Mouse (Mus musculus) heart, embryonic 13.5 days (tissue): Measurements from ENCODE around the gene Fbxo42. TPM values are rescaled to one million over a fixed set of nuclear protein-coding genes. Genes with fewer than 3 reads are reported as not detected.

Experiments
- ATAC-seq: fragments of 200-750 bp; cut with Nextera tagmentation; 2 replicates; pipeline ENCODE4 v1.8.0; 2017; ENCODE audit warnings: moderate TSS enrichment; ENCODE audit not compliant: insufficient number of reproducible peaks, low FRiP score, low TSS enrichment; ENCODE audit errors: extremely low read depth
- H3K27ac ChIP-seq: fragments of 300-500 bp; sonication (generic); replicated peaks from 2 replicates; pipeline ENCODE4 v1.5.1; 2015; ENCODE audit warnings: moderate library complexity, mild to moderate bottlenecking, inconsistent platforms
- H3K27me3 ChIP-seq: fragments of 300-500 bp; sonication (generic); replicated peaks from 2 replicates; pipeline ENCODE4 v1.6.1; 2015; ENCODE audit warnings: mild to moderate bottlenecking, inconsistent platforms
- H3K36me3 ChIP-seq: fragments of 300-500 bp; sonication (generic); 2 replicates; pipeline ENCODE4 v1.6.1; 2015; ENCODE audit warnings: mild to moderate bottlenecking, inconsistent platforms
- H3K4me1 ChIP-seq: fragments of 300-500 bp; sonication (generic); 2 replicates; pipeline ENCODE4 v1.6.1; 2015; ENCODE audit warnings: inconsistent platforms
- H3K4me2 ChIP-seq: fragments of 300-500 bp; sonication (generic); 2 replicates; pipeline ENCODE4 v1.6.1; 2015; ENCODE audit warnings: inconsistent platforms, mild to moderate bottlenecking, moderate library complexity
- H3K4me3 ChIP-seq: fragments of 300-500 bp; sonication (generic); 2 replicates; pipeline ENCODE4 v1.5.1; 2015; ENCODE audit warnings: moderate library complexity, mild to moderate bottlenecking, inconsistent platforms
- H3K9ac ChIP-seq: fragments of 300-500 bp; sonication (generic); 2 replicates; pipeline ENCODE4 v1.6.1; 2015; ENCODE audit warnings: inconsistent platforms, mild to moderate bottlenecking, moderate library complexity
- H3K9me3 ChIP-seq: fragments of 300-500 bp; sonication (generic); 2 replicates; pipeline ENCODE4 v1.6.1; 2016; ENCODE audit warnings: inconsistent platforms
- WGBS: fragments of 180-500 bp; shearing (Covaris S2); methylation state at CpG from one replicate; pipeline ENCODE4 v1.1.7; 2015; ENCODE audit warnings: mixed read lengths; 5-methylcytosine and 5-hydroxymethylcytosine counted together
- polyA plus RNA-seq: library from polyadenylated mRNA; unstranded; fragments of >200 nt; fragmentation: Nextera tagmentation; extraction: Ambion mirVana; gene quantifications from 2 replicates; pipeline ENCODE4 v1.2.1, GENCODE M21; 2015

Fbxo42 gene
- polyA plus RNA-seq, 1 experiment from 2014 or later = 14.2 TPM

DNA sequence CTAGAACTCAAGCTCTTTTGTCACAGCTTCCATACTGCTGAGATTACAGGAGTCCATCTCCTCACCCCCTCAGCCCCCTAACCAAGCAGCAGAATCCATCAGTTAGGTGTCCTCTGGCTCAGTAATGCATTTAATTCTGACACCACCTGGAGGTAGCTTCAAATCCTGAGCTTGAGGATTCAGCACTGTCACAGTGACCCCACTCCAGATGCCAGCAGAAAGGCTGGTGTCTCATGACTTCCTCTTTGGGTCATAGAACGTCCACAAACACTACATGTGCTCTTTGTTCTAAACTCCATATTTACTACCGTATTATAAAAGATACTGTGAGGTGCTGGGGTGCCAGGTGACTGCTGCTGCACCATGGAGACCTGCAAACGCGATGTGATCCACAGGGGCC lies 9.8 kb downstream of the Fbxo42 start:
- 72% methylated on average over 4 of the region's 4 CpGs for WGBS
- Histone ChIP-seq H3K4me3 (no peak overlapping the region), H3K4me1 (peaks cover 52% of the 10 kb centered on the region), H3K27ac (no peak overlapping the region), H3K9ac (no peak overlapping the region), H3K9me3 (no peaks in the 10 kb centered on the region), H3K4me2 (no peak overlapping the region), H3K36me3 (no peaks in the 10 kb centered on the region), H3K27me3 (no peaks in the 10 kb centered on the region)
- no peak for ATAC-seq

DNA sequence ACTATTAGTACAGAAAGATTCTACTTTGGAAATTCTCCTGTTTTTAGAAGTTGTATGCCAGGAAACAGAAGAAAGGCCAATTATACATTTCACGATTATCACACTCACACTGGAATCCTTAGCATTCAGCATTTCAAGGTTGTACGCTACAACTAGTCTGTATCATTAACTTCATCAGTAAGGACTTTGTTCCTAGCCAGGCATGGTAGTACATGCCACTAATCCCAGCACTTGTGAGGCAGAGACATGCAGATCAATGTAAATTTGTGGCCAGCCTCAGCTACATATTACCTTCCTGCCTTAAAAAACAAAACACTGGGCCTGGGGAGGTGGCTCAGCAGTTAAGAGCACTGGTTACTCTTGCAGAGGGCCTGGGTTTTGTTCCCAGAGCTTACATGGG lies 10.9 kb downstream of the Fbxo42 start:
- Histone ChIP-seq H3K27ac (0 out of 2 replicates have a peak overlapping the region, but pooled peaks have one; percentile 15), H3K9ac (peak overlapping the region; percentile 48), H3K4me2 (no peak overlapping the region), H3K4me3 (no peak overlapping the region), H3K27me3 (no peaks in the 10 kb centered on the region), H3K4me1 (peaks cover 52% of the 10 kb centered on the region), H3K36me3 (no peaks in the 10 kb centered on the region), H3K9me3 (no peaks in the 10 kb centered on the region)
- 68% methylated on average over 2 of the region's 2 CpGs for WGBS
- ATAC-seq = no peak

DNA sequence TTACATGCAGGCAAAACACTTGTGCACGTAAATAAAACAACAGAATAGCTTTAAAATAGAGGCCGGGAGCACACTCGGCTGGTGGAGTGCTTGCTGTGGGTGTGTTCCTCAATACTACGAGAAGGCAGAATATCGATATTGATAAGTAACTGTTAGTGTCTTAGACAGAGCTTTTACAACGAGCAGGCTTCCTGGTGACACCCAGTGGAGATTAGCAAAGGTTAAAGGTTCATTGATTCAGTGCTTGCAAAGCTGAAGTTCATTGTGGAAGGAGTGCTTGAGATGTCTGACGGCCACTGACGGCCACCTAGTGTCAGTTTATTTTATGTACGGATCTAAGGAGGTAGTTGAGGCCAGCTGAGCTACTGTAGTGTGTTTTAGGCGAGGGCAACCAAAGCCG lies 11.4 kb downstream of the Fbxo42 start:
- Histone ChIP-seq H3K4me3 (no peak overlapping the region), H3K27me3 (no peaks in the 10 kb centered on the region), H3K36me3 (peaks cover 3% of the 10 kb centered on the region; the same call in 1 of the 2 replicates), H3K27ac (peak overlapping the region; percentile 15; the same call in 1 of the 2 replicates), H3K9me3 (no peaks in the 10 kb centered on the region), H3K4me1 (peaks cover 50% of the 10 kb centered on the region), H3K4me2 (no peak overlapping the region), H3K9ac (peak overlapping the region; percentile 48)
- no peak for ATAC-seq
- WGBS = 34% methylated on average over 11 of the region's 11 CpGs

DNA sequence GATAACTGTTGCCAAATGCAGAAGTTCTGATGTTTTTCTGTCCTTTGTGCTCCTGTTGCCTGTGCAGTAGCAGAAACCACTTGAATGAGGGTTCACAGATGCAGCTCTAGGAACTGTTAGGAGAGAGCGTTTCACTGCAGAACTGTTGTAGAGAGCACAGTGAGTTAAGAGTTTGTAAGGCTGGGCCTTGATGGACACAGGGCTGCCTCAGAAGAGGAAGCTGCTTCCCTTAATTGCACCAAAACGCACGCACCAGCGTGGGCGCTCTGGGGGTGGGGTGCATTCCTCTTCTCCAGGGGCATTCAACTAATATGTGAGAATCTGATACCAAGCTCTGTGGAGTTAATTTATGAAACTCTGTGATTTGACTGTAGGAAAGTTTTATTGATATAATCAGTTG lies 12.0 kb downstream of the Fbxo42 start:
- Histone ChIP-seq H3K36me3 (peaks cover 3% of the 10 kb centered on the region; the same call in 1 of the 2 replicates), H3K9me3 (no peaks in the 10 kb centered on the region), H3K27me3 (no peaks in the 10 kb centered on the region), H3K9ac (peak overlapping the region; percentile 48; the same call in 1 of the 2 replicates), H3K4me1 (peaks cover 46% of the 10 kb centered on the region), H3K4me3 (no peak overlapping the region), H3K27ac (peak overlapping the region; percentile 15; the same call in 1 of the 2 replicates), H3K4me2 (no peak overlapping the region)
- WGBS = 68% methylated on average over 5 of the region's 5 CpGs
- ATAC-seq = no peak

DNA sequence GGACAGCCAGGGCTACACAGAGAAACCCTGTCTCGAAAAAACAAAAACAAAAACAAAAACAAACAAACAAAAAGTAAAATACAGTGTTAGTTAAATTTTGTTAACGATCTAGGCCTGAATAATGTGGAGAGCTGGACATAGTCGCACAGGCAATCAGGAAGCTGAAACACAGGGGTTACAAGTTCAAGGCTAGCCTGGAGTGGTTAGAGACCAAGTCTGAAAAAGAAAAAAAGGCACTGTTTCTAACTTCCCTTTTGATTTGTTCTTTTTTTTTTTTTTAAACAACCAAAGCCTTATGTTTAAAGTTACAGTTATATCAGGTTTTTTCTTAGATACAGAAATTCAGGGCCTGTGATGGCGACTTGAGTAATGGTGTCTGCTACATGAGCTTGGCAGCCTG lies 12.5 kb downstream of the Fbxo42 start:
- H3K9me3 ChIP-seq = no peaks in the 10 kb centered on the region
- peaks cover 3% of the 10 kb centered on the region; the same call in 1 of the 2 replicates for H3K36me3 ChIP-seq
- H3K4me3 ChIP-seq = no peak overlapping the region
- H3K9ac ChIP-seq = no peak overlapping the region
- WGBS = 83% methylated on average over 4 of the region's 4 CpGs
- no peak overlapping the region for H3K4me2 ChIP-seq
- H3K4me1 ChIP-seq = peaks cover 46% of the 10 kb centered on the region
- no peak overlapping the region for H3K27ac ChIP-seq
- ATAC-seq = no peak
- H3K27me3 ChIP-seq = no peaks in the 10 kb centered on the region

DNA sequence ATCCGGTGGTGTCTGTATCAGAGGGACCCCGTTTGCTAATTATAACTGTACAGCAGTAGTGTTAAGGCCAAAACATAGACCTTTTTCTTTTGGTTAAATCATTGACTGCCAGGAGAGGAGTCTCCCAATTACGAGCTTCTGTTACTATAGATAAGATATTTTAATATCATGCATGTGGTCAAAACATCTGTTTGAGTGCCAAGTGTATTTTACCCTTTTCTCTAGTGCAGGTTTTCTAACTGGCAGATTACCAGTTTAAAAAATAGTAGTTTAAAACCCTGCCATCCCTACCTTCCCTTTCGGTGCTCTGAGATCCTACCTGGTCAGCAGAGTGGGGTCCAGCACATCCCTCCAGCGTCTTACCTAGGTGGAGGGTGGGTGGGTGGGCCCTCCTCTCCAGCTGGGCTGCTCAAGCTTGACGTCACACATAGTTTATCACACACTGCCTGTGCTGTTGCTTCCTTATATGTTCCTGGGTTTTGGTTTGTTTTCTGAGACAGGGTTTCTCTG lies 14.0 kb downstream of the Fbxo42 start:
- WGBS = 78% methylated on average over 6 of the region's 6 CpGs

DNA sequence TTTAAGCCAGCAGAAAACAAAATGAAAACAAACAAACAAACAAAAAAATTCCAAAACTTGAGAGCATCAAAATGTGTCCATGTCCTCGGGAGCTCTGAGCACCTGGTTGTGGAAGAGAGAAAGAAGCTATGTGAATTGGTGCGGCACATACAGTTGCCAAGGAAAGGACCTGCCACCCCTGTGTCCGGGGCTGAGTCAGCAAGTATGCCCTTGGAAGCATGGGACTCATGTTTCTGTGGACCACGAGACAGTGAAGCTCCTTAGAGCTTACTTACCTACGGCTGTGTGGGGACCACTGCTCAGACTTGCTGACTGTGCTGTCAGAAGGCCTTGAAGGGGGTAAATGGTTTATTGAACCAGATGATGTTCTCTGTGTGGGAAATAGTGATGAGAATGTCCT lies 16.0 kb downstream of the Fbxo42 start:
- H3K4me2 ChIP-seq = no peak overlapping the region
- 92% methylated on average over 5 of the region's 5 CpGs for WGBS
- no peak overlapping the region for H3K4me3 ChIP-seq
- H3K4me1 ChIP-seq = peaks cover 29% of the 10 kb centered on the region
- no peak overlapping the region for H3K9ac ChIP-seq
- H3K27me3 ChIP-seq = no peaks in the 10 kb centered on the region
- no peak for ATAC-seq
- no peaks in the 10 kb centered on the region for H3K9me3 ChIP-seq
- H3K36me3 ChIP-seq = peaks cover 21% of the 10 kb centered on the region
- H3K27ac ChIP-seq = no peak overlapping the region

More for the DNA sequence above, 14.0 kb downstream of the Fbxo42 start:
- no peak overlapping the region for H3K4me2 ChIP-seq
- no peak for ATAC-seq
- no peak overlapping the region for H3K27ac ChIP-seq
- H3K9ac ChIP-seq = no peak overlapping the region
- H3K4me3 ChIP-seq = no peak overlapping the region
- no peaks in the 10 kb centered on the region for H3K9me3 ChIP-seq
- H3K36me3 ChIP-seq = peaks cover 3% of the 10 kb centered on the region; the same call in 1 of the 2 replicates
- H3K27me3 ChIP-seq = no peaks in the 10 kb centered on the region
- H3K4me1 ChIP-seq = peaks cover 44% of the 10 kb centered on the region

DNA sequence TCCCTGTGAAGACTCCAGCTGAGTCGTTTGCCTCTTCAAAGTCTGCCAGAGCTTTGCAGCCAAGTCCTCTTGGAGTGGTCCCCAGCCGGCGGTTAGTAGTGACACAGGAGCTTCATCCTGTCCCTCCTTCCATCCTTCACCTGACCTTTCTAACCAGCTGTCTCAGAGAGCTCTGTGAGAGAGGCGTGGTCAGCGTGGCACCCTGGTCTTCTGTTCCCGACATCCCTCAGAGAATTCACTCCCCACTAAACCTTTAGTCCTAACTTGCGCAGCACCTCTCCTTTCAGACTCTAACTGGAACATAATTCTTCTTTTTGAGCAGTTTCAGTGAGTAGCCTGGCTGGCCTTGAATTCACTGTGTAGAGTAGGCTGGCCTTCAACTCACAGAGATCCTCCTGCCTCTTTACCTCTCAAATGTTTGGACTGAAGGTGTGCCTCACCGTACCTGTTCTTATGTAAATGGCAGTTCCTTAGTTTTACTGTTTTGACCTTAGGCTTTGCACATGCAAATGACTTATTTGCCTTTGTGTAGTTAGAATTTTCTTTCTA lies 18.1 kb downstream of the Fbxo42 start:
- no peak overlapping the region for H3K27ac ChIP-seq
- H3K9ac ChIP-seq = no peak overlapping the region
- ATAC-seq = no peak
- H3K36me3 ChIP-seq = peaks cover 42% of the 10 kb centered on the region
- WGBS = 71% methylated on average over 8 of the region's 8 CpGs
- H3K27me3 ChIP-seq = no peaks in the 10 kb centered on the region
- peaks cover 13% of the 10 kb centered on the region for H3K4me1 ChIP-seq
- no peak overlapping the region for H3K4me3 ChIP-seq
- no peak overlapping the region for H3K4me2 ChIP-seq
- no peaks in the 10 kb centered on the region for H3K9me3 ChIP-seq

DNA sequence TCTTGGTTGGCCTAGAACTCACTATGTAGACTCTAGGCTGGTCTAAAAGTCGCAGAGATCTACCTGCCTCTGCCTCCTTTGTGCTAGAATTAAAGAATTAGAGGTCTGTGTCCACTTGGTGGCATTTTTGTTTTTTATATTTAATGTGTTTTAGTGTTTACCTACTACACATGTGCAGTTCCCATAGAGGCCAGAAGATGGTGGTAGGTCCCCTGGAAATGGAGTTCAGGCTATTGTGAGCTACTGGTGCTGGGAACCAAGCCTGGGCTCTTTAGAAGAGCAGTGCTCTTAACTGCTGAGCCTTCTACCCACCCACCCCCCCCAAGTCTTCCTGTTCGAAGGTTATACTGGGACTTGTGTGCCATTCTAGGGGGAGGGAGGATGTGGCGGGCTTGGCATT lies 19.4 kb downstream of the Fbxo42 start:
- H3K4me2 ChIP-seq = no peak overlapping the region
- H3K4me3 ChIP-seq = no peak overlapping the region
- WGBS = 92% methylated on average over 3 of the region's 3 CpGs
- ATAC-seq = no peak
- 0 out of 2 replicates have a peak, but pooled peaks cover 5% of the 10 kb centered on the region for H3K4me1 ChIP-seq
- H3K9ac ChIP-seq = no peak overlapping the region
- peaks cover 55% of the 10 kb centered on the region for H3K36me3 ChIP-seq
- no peaks in the 10 kb centered on the region for H3K27me3 ChIP-seq
- H3K27ac ChIP-seq = no peak overlapping the region
- no peaks in the 10 kb centered on the region for H3K9me3 ChIP-seq

DNA sequence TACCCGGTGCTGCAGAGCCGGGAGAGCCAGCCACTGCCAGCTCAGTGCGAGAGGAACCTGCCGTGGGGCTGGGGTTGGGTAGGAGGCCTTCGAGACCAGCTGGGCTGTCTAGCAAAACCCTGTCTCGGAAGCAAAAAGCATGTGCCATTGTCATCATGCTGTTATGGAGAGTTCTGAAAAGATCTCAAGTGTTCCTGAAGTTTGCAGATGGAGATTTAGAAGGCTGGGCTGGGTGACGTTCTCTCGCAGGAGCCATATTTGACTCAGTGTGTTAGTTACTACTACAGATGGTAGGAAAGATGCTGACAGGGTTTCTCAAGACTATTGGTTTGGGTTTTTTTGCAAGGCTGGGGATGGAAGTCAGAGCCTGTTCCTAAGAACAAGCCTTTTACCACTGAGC lies 24.4 kb downstream of the Fbxo42 start:
- Histone ChIP-seq H3K9ac (no peak overlapping the region), H3K27ac (no peak overlapping the region), H3K9me3 (no peaks in the 10 kb centered on the region), H3K4me3 (no peak overlapping the region), H3K4me1 (peaks cover 16% of the 10 kb centered on the region), H3K36me3 (peaks cover 77% of the 10 kb centered on the region), H3K27me3 (no peaks in the 10 kb centered on the region), H3K4me2 (no peak overlapping the region)
- WGBS = 92% methylated on average over 8 of the region's 8 CpGs
- no peak for ATAC-seq

DNA sequence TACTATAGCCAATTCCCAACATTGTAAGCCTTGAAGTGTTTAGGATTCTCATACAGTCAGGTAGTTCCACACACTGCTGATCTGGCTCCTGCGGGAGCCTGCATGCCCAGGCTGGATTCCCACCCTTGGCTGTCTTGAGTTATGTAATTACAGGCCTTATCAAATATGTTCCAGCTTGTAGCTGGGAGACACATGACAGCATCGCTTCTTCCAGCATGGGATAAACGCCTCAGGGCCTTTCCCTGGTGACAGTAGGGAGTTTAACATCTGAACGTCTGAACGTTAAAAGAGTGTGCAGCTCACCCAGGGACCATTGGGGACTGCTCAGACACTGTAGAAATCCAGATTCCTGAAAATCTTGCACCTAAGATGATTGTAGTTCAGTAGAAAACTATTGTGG lies 28.1 kb downstream of the Fbxo42 start:
- ATAC-seq = no peak
- Histone ChIP-seq H3K27ac (peak overlapping the region; percentile 58; the same call in 1 of the 2 replicates), H3K36me3 (peaks cover 63% of the 10 kb centered on the region), H3K4me2 (no peak overlapping the region), H3K9me3 (no peaks in the 10 kb centered on the region), H3K4me3 (no peak overlapping the region), H3K4me1 (peaks cover 18% of the 10 kb centered on the region), H3K27me3 (no peaks in the 10 kb centered on the region), H3K9ac (no peak overlapping the region)
- 51% methylated on average over 5 of the region's 5 CpGs for WGBS

DNA sequence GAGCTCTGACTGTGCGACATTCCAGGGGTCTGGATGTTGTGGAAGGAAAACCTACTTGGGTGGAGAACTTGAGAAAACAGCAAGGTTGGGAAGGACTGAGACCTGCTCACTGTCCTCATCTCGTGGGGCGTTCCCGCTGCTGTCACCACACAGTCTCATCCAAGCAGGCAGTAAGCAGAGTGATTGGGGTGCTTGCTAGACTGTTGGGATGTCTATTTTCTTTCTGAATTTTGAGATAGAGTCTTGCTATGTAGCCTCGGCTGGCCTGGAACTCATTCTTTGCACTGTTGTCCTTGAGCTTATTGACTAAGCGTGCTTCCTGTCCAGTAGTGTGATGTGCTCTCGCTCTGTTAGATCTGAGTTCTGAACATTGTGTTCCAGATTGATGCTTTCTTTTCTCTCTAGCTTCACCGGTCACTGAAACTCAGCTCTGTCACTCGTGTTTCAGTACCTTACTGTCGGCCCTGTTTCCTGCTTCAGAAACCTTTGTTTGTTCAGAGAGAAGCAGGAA lies 28.7 kb downstream of the Fbxo42 start:
- Histone ChIP-seq H3K9me3 (no peaks in the 10 kb centered on the region), H3K27ac (peak overlapping the region; percentile 58), H3K4me1 (peaks cover 18% of the 10 kb centered on the region), H3K27me3 (no peaks in the 10 kb centered on the region), H3K36me3 (peaks cover 63% of the 10 kb centered on the region), H3K9ac (peak overlapping the region; percentile 28; the same call in 1 of the 2 replicates), H3K4me2 (no peak overlapping the region), H3K4me3 (no peak overlapping the region)
- WGBS = 65% methylated on average over 10 of the region's 10 CpGs
- ATAC-seq = no peak
